Mouse (Mus musculus): ENCODE measurements around the gene Tmem145. TPM values are rescaled to one million over a fixed set of nuclear protein-coding genes. Genes with fewer than 3 reads are reported as not detected.

The Tmem145 gene
- not detected in 2 replicates for polyA plus RNA-seq (2012; ENCODE audit: low replicate concordance)

GRCm38 (mm10) chr7:25305956-25306613 is at the start of gene Tmem145:
TSS of gene Tmem145 (plus strand) at chr7:25306106.

GRCm38 (mm10) chr7:25267301-25267750 is 38.6 kb upstream of the Tmem145 start, which contains the start of gene Cic:
TSS of gene Cic (plus strand) at chr7:25267704.

GRCm38 (mm10) chr7:25297454-25298325 is 8.2 kb upstream of the Tmem145 start, which contains the start of gene Pafah1b3:
TSS of gene Pafah1b3 (minus strand) at chr7:25297986.

GRCm38 (mm10) chr7:25301063-25301462 is 4.8 kb upstream of the Tmem145 start, which contains the start of gene Prr19:
TSS of gene Prr19 (plus strand) at chr7:25301411.

GRCm38 (mm10) chr7:25316532-25317445 is 10.9 kb downstream of the Tmem145 start, which contains the start of gene Megf8:
TSS of gene Megf8 (plus strand) at chr7:25317164.

Other genes with a start within 250 kb of the Tmem145 start
- gene Grik5, start 233.8 kb upstream of the Tmem145 start, polyA plus RNA-seq (2012; ENCODE audit: low replicate concordance), result 4.1 and 7.6 TPM in 2 replicates
- gene Zfp574, start 233.5 kb upstream of the Tmem145 start, polyA plus RNA-seq (2012; ENCODE audit: low replicate concordance), result 49.9 and 50.4 TPM in 2 replicates
- gene Pou2f2, start 126.4 kb upstream of the Tmem145 start, polyA plus RNA-seq (2012; ENCODE audit: low replicate concordance), result 96.6 and 111 TPM in 2 replicates
- gene Dedd2, start 85.5 kb upstream of the Tmem145 start, polyA plus RNA-seq (2012; ENCODE audit: low replicate concordance), result 73.5 and 107 TPM in 2 replicates
- 36.8 and 39.8 TPM in 2 replicates for gene Zfp526, start 84.7 kb upstream of the Tmem145 start, polyA plus RNA-seq (2012; ENCODE audit: low replicate concordance)
- gene Gsk3a, start 68.3 kb upstream of the Tmem145 start, polyA plus RNA-seq (2012; ENCODE audit: low replicate concordance), result 229 and 252 TPM in 2 replicates
- 146 and 147 TPM in 2 replicates for gene Erf, start 55.3 kb upstream of the Tmem145 start, polyA plus RNA-seq (2012; ENCODE audit: low replicate concordance)
- gene Cic, start 38.4 kb upstream of the Tmem145 start, polyA plus RNA-seq (2012; ENCODE audit: low replicate concordance), result 511 and 760 TPM in 2 replicates
- 4.1 and 11.0 TPM in 2 replicates for gene Pafah1b3, start 8.1 kb upstream of the Tmem145 start, polyA plus RNA-seq (2012; ENCODE audit: low replicate concordance)
- not detected in 2 replicates for gene Prr19, start 4.7 kb upstream of the Tmem145 start, polyA plus RNA-seq (2012; ENCODE audit: low replicate concordance)
- 3.5 and 4.5 TPM in 2 replicates for gene Megf8, start 11.1 kb downstream of the Tmem145 start, polyA plus RNA-seq (2012; ENCODE audit: low replicate concordance)
- gene Cnfn, start 63.6 kb downstream of the Tmem145 start, polyA plus RNA-seq (2012; ENCODE audit: low replicate concordance), result not detected in 2 replicates
- gene Lipe, start 92.6 kb downstream of the Tmem145 start, polyA plus RNA-seq (2012; ENCODE audit: low replicate concordance), result 11.9 and 18.0 TPM in 2 replicates
- not detected in 2 replicates for gene Cxcl17, start 106.8 kb downstream of the Tmem145 start, polyA plus RNA-seq (2012; ENCODE audit: low replicate concordance)
- 1.1 TPM in 2 replicates for gene Ceacam1, start 171.5 kb downstream of the Tmem145 start, polyA plus RNA-seq (2012; ENCODE audit: low replicate concordance)
- gene Ceacam2, start 233.8 kb downstream of the Tmem145 start, polyA plus RNA-seq (2012; ENCODE audit: low replicate concordance), result 0.09 TPM in 1 of 2 replicates, not detected in the other